Mouse (Mus musculus) urinary bladder, postnatal 4 days (tissue): ENCODE measurements around the gene Ovol2.
"Not testable (repeated sequence)": the region's sequence is repeated elsewhere in the genome, so short reads cannot be mapped to it uniquely, and the experiment has no call there.

Experiments used
- DNase-seq, 2 experiments: peaks; one replicate each; pipeline ENCODE4 v3.0.0; 2021 to 2022; ENCODE audit warnings: low spot score in 2 of 2

Gene Ovol2

DNA sequence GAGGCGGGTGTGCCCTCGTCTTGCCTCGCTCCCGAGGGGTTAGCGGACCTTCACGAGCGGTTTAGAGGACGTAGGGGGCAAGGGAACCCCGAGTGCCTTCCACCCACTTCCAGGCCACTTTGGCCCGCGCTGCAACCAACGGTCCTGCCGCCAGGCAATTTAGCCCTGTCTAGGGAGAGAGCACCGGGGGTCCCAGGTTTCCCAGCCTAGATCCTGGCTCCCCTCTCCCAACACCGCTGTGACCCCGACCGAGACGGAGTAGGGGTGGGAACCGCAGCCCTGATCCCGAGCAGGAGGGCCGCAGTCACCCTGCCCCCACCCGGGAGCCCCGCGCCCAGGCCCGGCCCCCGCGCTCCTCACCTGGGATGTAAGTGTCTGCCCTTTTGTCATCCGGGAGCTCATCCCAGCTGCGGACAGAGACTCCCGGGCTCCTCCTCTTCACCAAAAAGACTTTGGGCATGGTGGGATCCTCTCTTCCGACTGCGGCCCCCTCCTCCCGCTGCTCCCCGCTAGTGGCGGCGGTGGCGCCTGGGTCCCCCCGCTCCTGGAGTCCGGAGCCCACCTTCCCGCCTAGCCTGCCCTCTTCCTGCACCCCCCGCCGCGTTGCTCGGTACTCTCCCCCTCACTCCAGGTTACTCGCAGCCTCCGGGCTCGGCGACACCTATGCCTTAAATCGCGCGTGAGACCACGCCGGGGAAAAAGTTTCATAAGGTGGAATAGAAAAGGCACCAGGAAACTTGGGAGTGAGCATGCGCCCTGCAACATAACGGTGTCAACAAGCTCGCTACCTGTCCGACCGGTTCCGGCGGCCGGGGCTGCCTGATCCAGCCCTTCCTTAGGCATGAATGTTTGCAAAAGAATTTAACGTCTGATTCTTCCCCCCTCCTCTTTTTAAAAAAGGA is at the start of gene Ovol2:
Gene Ovol2 (minus strand): TSS at position 746 of the 902 bp plus-strand sequence.
- DNase-seq: peak; percentile 31 to 72

DNA sequence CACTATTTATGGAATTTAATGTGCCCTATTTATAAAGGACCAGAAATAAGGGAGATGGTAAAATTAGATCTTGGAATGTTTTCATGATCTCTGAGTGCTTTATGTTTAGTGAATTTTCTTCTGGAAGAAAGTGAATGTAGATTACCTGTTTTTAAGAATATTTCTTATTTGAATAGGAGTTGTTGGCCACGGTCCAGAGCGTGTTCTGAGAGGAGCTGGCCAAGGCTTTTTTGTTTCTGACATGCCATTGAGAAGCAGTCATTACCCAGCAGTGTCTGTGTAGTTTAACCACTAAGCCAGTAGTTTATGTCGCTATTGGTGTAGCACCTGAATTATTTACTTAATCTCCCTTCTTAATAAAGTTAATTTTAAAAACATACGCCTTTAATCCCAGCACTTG is 49.8 kb upstream of the Ovol2 start:
- no peak for DNase-seq

DNA sequence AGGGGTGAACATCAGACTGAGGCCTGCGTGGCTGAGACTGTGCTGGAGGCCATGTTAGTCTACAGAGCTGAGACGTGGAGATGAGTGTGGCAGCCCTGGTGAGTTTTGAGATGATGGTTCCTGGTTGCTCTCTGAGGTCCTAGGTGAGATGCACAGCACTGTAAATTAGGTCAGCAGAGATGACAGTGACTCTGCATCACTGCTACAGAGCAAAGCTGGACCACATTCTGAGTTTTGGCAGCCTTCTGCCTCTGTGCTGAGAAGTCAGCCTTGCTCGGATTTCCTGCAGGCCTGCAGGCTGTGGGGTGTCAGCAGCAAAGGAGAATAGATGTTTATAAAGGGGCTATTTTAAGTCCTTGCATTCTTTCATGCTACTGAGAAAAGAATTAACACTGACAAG is 49.3 kb upstream of the Ovol2 start:
- no peak for DNase-seq

DNA sequence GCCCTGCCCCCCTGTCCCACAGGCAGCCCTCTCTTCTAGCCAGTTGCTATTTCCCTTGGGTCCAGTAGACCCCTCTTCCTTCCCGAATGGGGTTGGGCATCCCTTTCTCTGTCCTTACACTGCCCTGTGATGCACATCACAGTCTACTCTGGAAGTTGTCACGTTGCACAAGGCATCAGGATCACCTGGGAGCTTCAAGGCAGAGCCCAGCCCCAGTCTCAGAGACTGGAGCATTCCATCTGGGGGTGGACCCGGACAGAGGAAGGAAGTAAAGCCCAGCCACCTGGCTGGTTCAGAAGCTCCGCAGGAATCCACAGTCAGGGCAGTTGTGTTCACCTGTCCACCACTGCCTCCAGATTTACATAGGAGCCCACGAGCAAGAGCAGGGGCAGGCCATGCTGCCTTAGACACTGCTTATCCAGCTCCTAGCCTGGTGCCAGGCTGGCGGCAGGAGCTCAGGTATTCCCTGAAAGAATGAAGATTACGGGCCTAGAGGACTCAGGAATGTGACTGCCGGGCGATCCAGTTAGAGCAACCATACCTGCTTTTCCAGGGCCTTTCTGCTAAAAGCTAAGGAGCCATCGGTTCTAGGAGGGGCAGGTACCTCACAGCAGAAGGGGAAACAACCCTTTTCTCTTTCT is 43.2 kb upstream of the Ovol2 start:
- DNase-seq: no peak

DNA sequence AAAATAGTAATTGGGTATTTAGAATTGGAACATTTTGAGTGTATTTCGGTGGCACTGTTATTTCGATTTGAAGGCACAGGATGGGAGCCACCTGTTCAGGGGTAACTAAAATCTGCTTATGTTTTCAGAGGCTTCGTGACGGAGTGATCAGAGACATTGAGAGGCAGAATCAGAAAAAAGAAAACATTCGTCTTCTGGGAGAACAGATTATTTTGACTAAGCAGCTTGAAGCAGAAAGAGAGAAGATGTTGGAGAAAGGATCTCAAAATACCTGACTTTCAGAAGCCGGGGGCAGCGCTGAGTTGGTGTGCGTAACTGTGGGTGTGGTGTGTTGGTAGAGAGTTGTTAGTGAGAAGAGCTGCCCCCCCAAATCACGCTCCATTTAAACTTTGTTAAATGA is 41.1 kb upstream of the Ovol2 start:
- no peak for DNase-seq

DNA sequence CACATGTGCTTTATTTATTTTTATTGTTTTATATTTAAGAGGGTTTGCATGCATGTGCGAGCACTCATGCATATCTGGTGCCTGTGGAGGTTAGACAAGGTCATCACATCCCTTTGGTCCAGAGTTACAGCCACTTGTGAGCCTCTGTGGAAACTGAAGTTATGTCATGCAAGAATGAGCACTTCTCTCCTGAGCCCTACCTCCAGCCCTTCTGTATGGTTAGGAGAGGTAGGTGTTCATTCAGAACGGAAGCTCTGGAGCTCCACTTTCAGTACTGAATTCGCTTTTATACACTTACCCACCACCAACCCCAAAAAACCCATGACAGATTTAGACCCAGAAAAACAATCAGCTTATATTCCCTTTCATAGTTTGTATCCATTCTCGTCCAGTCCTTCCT is 39.6 kb upstream of the Ovol2 start:
- DNase-seq: no peak

DNA sequence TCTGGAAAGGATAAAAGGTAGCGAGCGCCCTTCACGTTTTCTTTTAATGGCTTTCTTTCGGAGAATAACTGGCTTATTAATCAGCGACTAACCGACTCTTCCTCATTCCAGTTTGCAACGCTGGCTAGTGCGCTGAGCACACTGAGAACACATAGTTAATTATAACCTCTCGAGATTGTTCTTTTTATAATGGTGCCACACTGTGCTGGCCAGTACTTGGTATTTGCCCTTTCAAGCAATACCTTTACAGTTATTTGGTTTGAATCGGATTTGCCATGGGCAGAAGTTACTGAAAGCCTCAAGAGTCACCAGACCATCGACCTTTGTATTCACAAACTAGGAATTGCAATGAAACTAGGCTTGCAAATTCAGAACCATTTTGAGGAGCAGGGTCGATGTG is 37.6 kb upstream of the Ovol2 start:
- no peak for DNase-seq

DNA sequence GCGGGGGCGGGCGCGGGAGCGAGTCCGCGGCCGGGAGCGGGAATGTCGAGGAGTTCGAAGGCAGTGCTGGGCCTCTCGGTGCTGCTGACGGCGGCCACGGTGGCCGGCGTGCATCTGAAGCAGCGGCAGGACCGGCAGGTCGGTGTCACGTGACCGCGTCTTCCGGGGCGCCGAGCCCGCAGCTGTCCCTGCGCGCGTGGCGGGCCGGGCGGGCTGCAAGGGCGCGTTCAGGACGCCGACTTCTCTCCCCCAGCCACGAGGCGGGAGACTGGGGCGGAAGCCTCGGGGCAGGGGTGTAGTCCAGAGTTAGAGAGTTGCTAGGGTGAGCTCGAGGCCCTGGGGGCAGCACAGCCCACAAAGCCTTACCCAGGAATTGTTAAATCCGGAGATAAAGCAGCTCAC is 37.1 kb upstream of the Ovol2 start:
- peak; percentile 70 to 81 for DNase-seq

DNA sequence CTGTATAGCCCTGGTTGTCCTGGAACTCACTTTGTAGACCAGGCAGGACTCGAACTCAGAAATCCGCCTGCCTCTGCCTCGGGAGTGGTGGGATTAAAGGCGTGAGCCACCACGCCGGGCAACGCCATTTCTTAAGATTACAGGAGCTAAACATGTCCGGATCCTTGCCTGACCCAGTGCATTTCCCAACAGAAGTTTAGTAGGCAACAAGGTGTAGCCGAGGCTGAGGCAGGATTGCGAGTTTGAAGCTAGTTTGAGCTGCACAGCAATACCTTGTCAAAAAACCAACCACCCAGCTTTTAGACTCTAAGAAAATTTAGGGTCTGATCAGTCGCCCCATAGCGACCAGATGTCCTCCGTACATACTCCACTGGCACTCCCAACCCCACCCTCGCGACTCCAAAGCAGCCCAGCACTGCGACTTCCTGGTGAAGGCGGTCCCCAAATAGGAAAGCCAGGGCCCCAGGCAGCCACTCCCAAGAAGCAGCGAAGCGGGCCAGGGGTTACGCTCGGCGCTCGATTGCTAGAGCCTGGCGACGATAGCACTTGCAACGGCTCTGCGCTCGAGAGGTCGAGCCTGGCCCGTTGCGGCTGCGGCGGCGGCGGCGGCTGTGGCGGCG is 36.6 kb upstream of the Ovol2 start, which contains the start of the genes Kat14 and Pet117:
Gene Kat14 (plus strand): TSS at position 584 of the 620 bp plus-strand sequence.
Gene Pet117 (plus strand): TSS at position 597 of the 620 bp plus-strand sequence.
- peak; percentile 92 to 94 for DNase-seq

DNA sequence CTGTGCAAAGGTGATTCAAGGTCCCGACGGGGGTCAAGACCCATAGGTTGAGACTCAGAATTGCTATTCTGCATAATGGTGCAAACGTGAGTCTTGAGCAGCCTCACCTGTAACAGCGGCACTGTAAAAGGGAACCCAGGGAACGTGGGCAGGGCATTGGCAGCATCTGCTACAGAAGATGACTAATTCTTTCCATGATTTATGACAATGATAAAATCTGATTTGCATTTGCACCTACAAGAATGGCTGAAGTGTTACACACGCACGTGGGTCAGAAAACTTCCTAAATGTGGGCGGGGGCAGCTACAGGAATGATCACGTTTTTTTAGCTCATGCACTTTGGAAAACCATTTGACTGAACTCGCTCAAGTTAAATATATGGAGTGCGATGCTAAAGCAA is 20.9 kb upstream of the Ovol2 start:
- no peak for DNase-seq

DNA sequence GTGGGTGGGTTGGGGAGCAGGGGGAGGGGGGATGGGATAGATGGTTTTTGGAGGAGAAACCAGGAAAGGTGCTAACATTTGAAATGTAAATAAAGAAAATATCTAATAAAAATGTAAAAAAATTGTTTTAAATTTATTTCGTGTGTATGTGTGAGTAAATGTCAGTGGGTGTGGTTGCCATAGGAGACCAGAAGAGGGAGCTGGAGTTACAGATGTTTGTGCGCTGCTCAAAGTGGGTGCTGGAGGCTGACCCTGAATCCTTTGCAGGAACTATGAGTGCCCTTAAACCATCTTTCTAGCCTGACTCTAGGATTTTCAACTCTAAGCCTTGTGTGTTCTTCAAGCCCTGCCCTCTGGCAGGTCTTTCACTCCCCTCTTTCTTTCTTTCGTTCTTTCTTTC is 16.6 kb upstream of the Ovol2 start:
- no peak for DNase-seq

DNA sequence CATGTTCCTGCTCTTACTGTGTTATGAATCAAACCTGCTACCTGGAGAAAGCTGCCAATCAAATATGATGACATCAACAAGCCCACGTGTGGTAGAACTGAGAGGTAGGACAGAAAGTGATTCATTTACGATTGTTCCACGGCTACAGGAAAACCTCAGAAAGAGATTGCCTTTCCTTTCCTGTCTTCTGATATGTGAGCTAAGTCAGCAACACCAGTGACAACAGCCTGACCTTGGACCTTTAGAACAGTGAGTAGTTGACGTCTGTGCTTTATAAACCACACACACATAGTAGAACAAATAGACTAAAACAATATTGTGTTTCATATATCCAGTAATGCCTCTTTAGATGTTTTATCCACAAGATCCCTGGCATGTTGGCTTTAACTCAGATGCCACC is 11.2 kb upstream of the Ovol2 start:
- DNase-seq: no peak

DNA sequence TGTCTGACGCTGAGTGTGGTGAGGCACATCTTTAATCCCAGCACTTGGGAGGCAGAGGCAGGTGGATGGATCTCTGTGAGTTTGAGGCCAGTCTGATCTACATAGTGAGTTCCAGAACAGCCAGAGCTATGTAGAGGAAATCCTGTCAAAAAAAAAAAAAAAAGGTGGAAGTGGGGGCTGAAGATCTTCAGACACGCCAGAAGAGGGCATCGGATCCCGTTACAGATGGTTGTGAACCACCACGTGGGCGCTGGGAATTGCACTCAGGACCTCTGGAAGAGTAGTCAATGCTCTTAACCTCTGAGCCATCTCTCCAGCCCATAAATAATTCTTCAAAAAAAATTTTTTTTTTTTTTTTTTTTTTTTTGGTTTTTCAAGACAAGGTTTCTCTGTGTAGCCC is 6.2 kb upstream of the Ovol2 start:
- not testable (repeated sequence) for DNase-seq

DNA sequence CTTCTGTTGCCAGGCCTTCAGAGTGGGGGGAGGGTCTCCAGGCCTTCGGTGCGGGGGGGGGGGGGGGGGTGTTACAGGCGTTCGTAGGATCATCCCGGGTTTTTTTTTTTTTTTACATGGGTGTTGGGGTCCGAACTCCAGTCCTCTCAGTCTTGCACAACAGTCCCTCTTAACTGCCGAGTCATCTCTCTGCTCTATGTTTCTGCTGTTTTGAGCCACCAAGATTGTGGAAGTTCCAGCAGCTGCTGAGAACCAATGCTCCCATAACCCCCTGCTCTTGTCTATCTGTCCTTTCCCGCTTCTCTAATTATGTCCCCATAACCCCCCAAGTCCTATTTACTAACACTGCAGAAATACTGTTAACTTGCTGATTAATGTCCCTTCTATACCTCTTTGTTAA is 5.8 kb upstream of the Ovol2 start:
- no peak for DNase-seq

DNA sequence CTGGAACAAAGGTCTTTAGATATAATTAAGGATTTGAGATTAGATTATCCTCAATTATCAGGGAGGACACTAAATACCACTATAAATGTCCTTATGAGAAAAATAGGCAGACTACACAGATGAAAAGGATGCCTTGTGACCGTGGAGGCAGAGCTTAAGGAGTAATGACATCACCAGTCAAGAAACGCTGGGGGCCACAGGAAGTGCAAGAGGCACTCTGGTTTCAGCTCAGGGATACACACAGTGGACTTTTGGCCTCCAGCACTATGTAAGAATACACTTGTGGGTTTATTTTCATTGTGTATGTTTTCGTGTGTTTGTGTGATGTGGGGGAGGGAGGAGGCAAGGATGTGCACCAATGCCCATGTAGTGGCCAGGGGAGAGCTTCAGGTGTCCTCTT is 5.3 kb upstream of the Ovol2 start:
- DNase-seq: no peak

DNA sequence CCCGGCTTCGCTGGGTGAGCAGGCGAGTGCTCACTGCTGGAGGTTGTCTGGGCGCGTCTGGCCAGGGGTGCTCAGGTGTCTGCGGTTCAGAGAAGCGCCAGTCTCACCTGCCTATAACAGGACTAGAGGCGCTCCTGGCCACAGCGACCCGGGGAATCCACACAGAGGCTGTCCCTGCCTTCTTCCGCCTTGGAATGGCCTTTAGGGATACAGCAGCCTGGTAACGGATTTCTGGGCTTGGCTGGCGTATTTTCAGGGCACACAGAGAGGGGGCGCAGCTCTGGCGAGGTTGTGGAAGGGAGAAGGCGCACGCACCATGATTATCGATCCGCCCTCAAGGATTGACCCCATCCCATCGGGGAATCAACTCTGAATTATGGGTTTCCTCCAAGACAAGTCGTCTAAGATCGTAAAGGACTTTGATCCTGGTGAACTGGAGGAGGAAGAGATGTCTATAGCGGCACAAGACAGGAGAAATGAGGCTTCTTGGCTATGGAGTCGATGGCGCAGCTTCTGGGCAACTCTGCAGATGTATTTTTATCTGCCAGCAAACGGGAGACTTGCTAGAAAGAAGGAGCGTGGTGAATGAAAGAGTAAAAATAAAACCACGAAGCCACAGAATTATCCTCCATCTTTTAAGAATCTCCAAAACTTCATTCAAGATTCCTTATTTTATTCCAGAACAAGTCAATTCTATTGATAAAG is 1.3 kb upstream of the Ovol2 start:
- DNase-seq: no peak

DNA sequence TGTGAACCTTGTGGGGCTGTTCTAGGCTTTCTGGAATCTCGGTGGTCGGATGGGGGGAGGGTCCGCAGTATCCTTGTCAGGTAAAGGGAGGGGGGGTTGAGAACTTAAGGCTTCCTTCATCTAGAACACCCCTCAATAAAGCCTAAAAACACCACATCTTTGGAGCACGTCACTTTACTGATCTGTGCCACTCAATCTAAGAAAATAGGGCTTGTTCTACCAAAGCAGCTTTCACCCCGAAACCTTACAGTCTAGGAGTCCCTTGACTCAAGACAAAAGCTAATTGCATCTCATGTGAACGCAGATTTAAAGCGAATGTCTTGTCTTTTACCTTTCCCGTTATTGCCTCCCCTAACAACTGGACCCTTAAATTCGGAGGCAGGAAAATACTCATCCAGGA is 540 bp upstream of the Ovol2 start:
- no peak for DNase-seq

DNA sequence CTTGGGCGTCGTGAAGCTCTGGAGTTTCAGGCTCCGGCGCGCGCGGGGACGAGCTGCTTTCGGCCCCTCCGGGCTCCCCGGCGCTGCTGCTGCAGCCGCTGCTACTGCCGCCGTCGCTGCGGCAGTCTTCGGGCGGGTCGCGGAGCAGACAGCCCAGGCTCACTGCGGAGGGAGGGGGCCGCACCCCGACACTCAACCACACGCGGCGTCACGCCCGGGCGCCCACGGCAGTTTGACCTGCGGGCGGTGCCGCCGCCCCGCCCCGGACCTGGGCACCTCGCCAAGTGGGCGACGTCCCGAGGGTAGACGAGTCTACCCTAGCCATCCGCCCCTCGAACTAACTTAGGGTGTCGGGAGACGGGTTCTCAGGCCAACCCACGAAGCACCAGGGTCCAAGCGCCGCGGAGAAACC is 980 bp downstream of the Ovol2 start:
- DNase-seq: peak; percentile 20 to 64

DNA sequence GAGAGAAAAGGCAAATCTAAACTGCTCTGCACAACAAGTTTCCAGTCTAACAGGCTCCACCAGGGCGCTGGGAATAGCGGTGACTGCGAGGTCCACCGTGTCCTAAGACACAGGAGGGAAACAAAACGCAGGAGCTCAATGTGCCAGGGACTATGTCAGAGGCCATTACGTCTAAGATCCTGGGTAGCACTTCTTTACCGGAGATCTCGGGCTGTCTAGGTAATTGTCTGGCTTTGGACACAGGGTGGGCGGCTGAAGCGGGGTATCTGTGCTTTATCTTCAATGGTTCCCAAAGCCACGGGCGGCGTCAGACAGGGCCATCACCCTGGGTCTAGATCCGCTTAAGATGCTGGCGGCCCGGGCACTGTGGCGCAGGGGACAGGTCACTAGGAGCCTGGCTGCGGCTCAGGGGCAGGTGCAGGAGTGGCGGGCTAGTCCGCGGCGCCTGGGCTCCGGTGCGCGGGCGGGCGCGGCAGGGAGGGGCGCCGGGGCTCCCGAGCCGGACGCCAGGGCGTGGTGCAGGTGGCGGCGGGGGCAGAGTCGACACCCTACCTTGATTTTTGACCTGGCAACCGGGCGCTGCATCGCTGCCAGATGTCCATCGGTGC is 1.5 kb downstream of the Ovol2 start:
- no peak for DNase-seq

DNA sequence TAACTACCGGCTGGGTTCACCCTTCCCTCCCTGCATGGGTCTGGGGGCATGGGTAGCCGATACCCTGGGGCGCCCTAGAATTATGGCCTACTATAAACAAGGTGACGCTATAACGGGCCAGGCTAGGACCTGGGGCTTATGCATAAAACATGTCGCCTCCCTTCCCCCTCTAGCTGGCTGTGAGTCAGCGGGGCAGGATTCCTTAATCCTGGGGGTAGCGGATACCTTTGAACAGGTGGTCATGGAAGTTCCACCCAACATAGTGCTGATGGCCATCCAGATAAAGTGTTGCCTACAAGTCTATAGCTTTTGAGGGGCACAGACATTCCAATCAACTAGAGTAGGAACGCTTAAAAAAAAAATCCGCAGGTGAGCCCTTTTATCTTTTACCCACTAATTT is 2.0 kb downstream of the Ovol2 start:
- no peak for DNase-seq

DNA sequence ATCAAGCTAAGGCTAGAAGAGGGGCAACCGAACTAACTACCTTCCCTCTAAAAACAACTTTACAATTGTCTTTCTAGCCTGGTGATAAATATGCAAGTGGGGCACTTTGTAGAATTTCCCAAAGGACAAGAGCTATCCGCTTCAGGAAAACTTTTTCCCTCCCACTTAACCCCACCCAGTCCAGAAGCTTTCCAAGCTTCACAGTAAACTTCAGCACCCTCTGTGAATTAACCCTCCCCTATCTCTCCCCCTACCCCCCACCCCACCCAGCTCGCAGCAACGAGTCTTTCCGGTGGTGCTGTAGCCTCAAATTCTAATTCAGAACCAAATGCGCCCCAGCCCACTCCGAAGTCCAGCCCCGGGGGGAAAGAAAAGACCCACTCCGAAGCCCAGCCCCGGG is 2.5 kb downstream of the Ovol2 start:
- no peak for DNase-seq

DNA sequence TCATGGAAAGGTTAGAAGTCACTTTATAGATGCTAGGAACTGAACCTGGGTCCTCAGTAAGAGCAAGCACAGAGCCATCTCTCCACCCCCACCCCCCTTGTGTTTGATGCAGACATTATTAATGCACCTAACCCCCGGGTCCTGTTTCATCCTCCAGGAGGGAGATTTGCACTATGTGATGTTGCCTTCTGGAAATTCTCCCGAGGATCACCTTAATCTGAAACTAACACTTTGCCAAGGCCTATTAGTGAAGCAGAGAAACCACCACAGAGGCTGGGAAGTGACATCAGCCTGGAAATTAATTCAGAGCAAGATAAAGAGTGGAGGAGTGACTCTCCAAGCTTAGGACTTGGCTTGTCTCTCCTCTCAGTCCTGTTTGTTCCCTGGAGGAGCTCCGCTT is 7.7 kb downstream of the Ovol2 start:
- DNase-seq: no peak
